Mouse (Mus musculus) kidney, postnatal 10 days (tissue): ENCODE measurements at regions not wholly inside any gene's neighbourhood (a gene's known extent, or its start where the extent isn't known, plus 50 kb on each side); places are given as distances from the start of the nearest gene placed in this dataset.

ENCODE experiments used
- DNase-seq: peaks from one replicate; pipeline ENCODE4 v3.0.0; 2021; ENCODE audit warnings: mixed read lengths

GRCm38 (mm10) chr4:96895223-96895622, 110.2 kb upstream of the Gm12695 start:
- no peak for DNase-seq

- no peak for DNase-seq
These were observed 96.1 kb upstream of the Gm12695 start for GRCm38 (mm10) chr4:96881077-96881476.

DNA sequence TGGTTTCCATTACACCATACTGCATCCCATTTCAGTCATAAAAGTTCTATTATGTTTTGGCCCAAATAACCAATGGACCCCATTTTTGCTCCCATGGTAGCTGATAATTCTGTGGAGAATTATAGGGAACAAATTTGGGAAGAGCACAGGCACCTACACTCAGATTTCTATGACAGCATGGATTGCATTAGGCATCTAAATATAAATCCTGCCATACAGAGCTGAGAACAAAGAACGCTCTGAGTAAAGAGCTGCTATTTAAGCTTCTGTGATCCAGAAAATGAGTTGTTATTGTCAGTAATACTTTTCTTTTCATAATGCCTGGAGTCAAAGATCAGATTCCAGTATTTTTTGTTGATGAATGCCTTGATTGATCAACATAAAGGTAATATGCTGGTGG, 93.0 kb upstream of the Gm12695 start:
- no peak for DNase-seq

GRCm38 (mm10) chr4:96874644-96875043, 89.7 kb upstream of the Gm12695 start:
- DNase-seq = peak; percentile 7

GRCm38 (mm10) chr4:96845170-96845569, 60.2 kb upstream of the Gm12695 start:
- no peak for DNase-seq
